Mouse (Mus musculus): ENCODE measurements around the gene Dad1. TPM values are rescaled to one million over a fixed set of nuclear protein-coding genes. Genes with fewer than 3 reads are reported as not detected.
A peak's percentile ranks its signal among the peaks of the same experiment; 100 is the strongest.

Dad1 gene
- total and polyA plus RNA-seq, 3 experiments = 186 to 320 TPM; not detected in 1

DNA sequence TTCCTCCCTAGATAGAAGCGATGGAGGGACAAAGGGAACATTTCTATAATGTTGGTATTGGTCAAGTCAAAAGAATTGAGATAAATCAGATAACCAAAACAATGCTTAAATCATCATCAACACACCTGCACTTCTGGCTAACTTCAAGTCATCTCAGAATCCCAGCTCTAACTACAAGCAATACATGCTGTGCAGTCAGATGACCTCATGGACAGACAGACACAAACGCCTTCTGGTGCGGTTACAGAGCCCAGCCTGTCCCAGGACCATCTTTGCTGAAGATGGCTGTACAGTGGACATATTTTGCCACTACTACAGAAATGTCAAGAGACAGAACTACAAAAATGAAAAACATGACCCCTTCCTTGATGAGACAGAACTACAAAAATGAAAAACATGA lies 16.5 kb upstream of the Dad1 start:
- Histone ChIP-seq H3K4me3 (ENCODE audit: control insufficient read depth in 1 of 2, insufficient read depth in 1 of 2, low read depth in 2 of 2, low read length in 2 of 2) (no peak overlapping the region), H3K4me1 (ENCODE audit: control insufficient read depth in 1 of 2, insufficient read depth in 2 of 2, low read length in 2 of 2) (no peaks in the 10 kb centered on the region), H3K27me3 (ENCODE audit: control insufficient read depth in 1 of 2, insufficient read depth in 2 of 2, low read length in 2 of 2) (peaks cover 1 to 2% of the 10 kb centered on the region in 2 experiments; a peak in 1 of 4 replicates), H3K9me3 (replicated peaks; ENCODE audit: insufficient read depth, low read length) (no peaks in the 10 kb centered on the region), H3K9ac (ENCODE audit: control insufficient read depth, low read depth, low read length, poor library complexity, severe bottlenecking) (no peak overlapping the region), H3K27ac (ENCODE audit: control insufficient read depth, low read depth, low read length) (no peak overlapping the region), H3K36me3 (ENCODE audit: control insufficient read depth in 1 of 2, insufficient read depth in 2 of 2, low read length in 2 of 2) (no peaks in the 10 kb centered on the region), H3K79me2 (ENCODE audit: control insufficient read depth, insufficient read depth, low read length, poor library complexity) (no peaks in the 10 kb centered on the region)
- DNase-seq (ENCODE audit: low read depth, low spot score) = no peak
- TF ChIP-seq ELF1 (IDR thresholded peaks at IDR 0.05; ENCODE audit: low read depth, low read length) = no peak

DNA sequence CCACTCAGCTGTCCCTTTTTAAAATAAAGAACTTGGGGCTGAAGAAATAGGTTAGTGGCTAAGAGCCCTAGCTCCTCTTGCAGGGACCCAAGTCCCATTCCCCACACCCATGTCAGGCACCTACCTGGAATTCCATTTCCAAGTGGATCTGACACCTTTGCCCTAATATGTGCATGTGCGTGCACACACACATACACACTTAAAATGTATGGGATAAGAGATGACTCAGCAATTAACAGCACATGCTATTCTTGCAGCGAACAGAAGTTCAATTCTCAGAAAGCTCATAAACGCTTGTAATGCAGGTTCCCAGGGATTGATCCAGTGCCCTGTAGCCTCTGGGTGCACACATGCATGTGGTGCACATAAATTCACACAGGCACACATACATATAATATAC lies 15.7 kb upstream of the Dad1 start:
- H3K79me2 ChIP-seq (ENCODE audit: control insufficient read depth, insufficient read depth, low read length, poor library complexity) = no peaks in the 10 kb centered on the region
- DNase-seq (ENCODE audit: low read depth, low spot score) = no peak
- no peak overlapping the region for H3K4me3 ChIP-seq (ENCODE audit: control insufficient read depth in 1 of 2, insufficient read depth in 1 of 2, low read depth in 2 of 2, low read length in 2 of 2)
- no peaks in the 10 kb centered on the region for H3K36me3 ChIP-seq (ENCODE audit: control insufficient read depth in 1 of 2, insufficient read depth in 2 of 2, low read length in 2 of 2)
- TF ChIP-seq MAFK (IDR thresholded peaks at IDR 0.05; ENCODE audit: borderline replicate concordance, low read depth, low read length) = 0 out of 2 replicates have a peak, but pooled peaks have one; percentile 24
- no peak for TF ChIP-seq USF2 (IDR thresholded peaks at IDR 0.05; ENCODE audit: borderline replicate concordance in 1 of 2, insufficient read depth in 1 of 2, low read depth in 1 of 2, low read length in 2 of 2)
- H3K4me1 ChIP-seq (ENCODE audit: control insufficient read depth in 1 of 2, insufficient read depth in 2 of 2, low read length in 2 of 2) = no peaks in the 10 kb centered on the region
- no peak overlapping the region for H3K27ac ChIP-seq (ENCODE audit: control insufficient read depth, low read depth, low read length)
- H3K9me3 ChIP-seq (replicated peaks; ENCODE audit: insufficient read depth, low read length) = no peaks in the 10 kb centered on the region
- no peak overlapping the region for H3K9ac ChIP-seq (ENCODE audit: control insufficient read depth, low read depth, low read length, poor library complexity, severe bottlenecking)
- no peaks in the 10 kb centered on the region for H3K27me3 ChIP-seq (ENCODE audit: control insufficient read depth in 1 of 2, insufficient read depth in 2 of 2, low read length in 2 of 2)

DNA sequence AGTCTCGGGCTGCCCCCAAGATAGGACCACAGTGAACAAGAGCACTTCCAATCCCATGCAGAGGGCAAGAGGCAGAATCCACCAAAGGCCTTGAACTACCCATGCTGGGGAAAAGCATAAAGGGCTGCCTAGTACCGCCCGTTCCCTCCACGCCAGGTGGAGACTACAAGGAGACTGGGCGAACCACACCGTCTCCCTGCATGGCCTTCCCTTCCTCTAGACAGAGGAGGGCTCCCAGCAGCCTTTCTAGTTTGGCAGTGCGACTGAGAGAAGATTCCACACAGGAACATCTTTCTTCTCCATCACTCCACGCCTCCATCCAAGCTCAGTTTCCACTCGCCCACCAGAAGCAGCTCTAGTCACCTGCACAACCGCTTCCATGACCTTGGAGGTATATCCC lies 14.1 kb upstream of the Dad1 start:
- no peak for DNase-seq (ENCODE audit: low read depth, low spot score)
- no peaks in the 10 kb centered on the region for H3K79me2 ChIP-seq (ENCODE audit: control insufficient read depth, insufficient read depth, low read length, poor library complexity)
- H3K27ac ChIP-seq (ENCODE audit: control insufficient read depth, low read depth, low read length) = no peak overlapping the region
- TF ChIP-seq MEF2A (IDR thresholded peaks at IDR 0.05; ENCODE audit: extremely low read depth, insufficient replicate concordance, low read depth, low read length, poor library complexity, severe bottlenecking) = no peak
- TF ChIP-seq POLR2AphosphoS2 (IDR thresholded peaks at IDR 0.05; ENCODE audit: low read length) = no peak
- TF ChIP-seq TCF12 (IDR thresholded peaks at IDR 0.05; ENCODE audit: low read depth, low read length) = no peak
- no peak for TF ChIP-seq ZNF384 (IDR thresholded peaks at IDR 0.05; ENCODE audit: low read depth, low read length)
- TF ChIP-seq TBP (IDR thresholded peaks at IDR 0.05; ENCODE audit: low read depth, low read length) = no peak
- no peaks in the 10 kb centered on the region for H3K4me1 ChIP-seq (ENCODE audit: control insufficient read depth in 1 of 2, insufficient read depth in 2 of 2, low read length in 2 of 2)
- no peaks in the 10 kb centered on the region for H3K36me3 ChIP-seq (ENCODE audit: control insufficient read depth in 1 of 2, insufficient read depth in 2 of 2, low read length in 2 of 2)
- H3K4me3 ChIP-seq (ENCODE audit: control insufficient read depth in 1 of 2, insufficient read depth in 1 of 2, low read depth in 2 of 2, low read length in 2 of 2) = no peak overlapping the region
- no peaks in the 10 kb centered on the region for H3K9me3 ChIP-seq (replicated peaks; ENCODE audit: insufficient read depth, low read length)
- H3K9ac ChIP-seq (ENCODE audit: control insufficient read depth, low read depth, low read length, poor library complexity, severe bottlenecking) = no peak overlapping the region
- no peaks in the 10 kb centered on the region for H3K27me3 ChIP-seq (ENCODE audit: control insufficient read depth in 1 of 2, insufficient read depth in 2 of 2, low read length in 2 of 2)

DNA sequence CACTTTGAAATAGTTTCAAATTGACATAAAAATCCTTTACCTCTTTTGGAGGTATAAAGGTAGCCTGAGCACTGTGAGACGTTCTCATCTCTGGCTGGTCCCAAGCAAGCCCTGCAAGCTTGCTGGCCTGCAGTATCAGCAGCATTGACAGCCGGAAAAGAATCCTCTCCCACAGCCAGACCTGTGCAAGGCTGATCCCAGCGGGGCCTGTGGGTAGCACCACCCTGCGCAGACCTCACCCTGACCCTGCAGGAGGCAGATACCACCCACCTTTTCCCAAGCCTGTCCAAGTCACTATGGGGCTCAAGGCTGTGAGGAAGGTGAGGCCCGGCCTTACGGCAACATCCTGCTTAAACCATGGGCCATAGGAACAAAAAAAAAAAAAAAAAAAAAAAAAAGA lies 12.0 kb upstream of the Dad1 start:
- H3K27me3 ChIP-seq (ENCODE audit: control insufficient read depth in 1 of 2, insufficient read depth in 2 of 2, low read length in 2 of 2) = no peaks in the 10 kb centered on the region
- H3K4me3 ChIP-seq (ENCODE audit: control insufficient read depth in 1 of 2, insufficient read depth in 1 of 2, low read depth in 2 of 2, low read length in 2 of 2) = no peak overlapping the region
- no peak overlapping the region for H3K9ac ChIP-seq (ENCODE audit: control insufficient read depth, low read depth, low read length, poor library complexity, severe bottlenecking)
- H3K79me2 ChIP-seq (ENCODE audit: control insufficient read depth, insufficient read depth, low read length, poor library complexity) = no peaks in the 10 kb centered on the region
- no peaks in the 10 kb centered on the region for H3K9me3 ChIP-seq (replicated peaks; ENCODE audit: insufficient read depth, low read length)
- H3K4me1 ChIP-seq (ENCODE audit: control insufficient read depth in 1 of 2, insufficient read depth in 2 of 2, low read length in 2 of 2) = no peaks in the 10 kb centered on the region
- no peak overlapping the region for H3K27ac ChIP-seq (ENCODE audit: control insufficient read depth, low read depth, low read length)
- no peak for DNase-seq (ENCODE audit: low read depth, low spot score)
- TF ChIP-seq E2F4 (IDR thresholded peaks at IDR 0.05; ENCODE audit: borderline replicate concordance, low read depth, low read length) (no peak), GATA1 (IDR thresholded peaks at IDR 0.05; ENCODE audit: low read depth, low read length) (no peak), SMC3 (IDR thresholded peaks at IDR 0.05; ENCODE audit: low read depth, low read length) (no peak), MEF2A (IDR thresholded peaks at IDR 0.05; ENCODE audit: extremely low read depth, insufficient replicate concordance, low read depth, low read length, poor library complexity, severe bottlenecking) (no peak), EP300 (IDR thresholded peaks at IDR 0.05; ENCODE audit: low read depth in 1 of 2, low read length in 2 of 2) (no peak), USF1 (IDR thresholded peaks at IDR 0.05; ENCODE audit: low read depth, low read length) (no peak), USF2 (IDR thresholded peaks at IDR 0.05; ENCODE audit: borderline replicate concordance in 1 of 2, insufficient read depth in 1 of 2, low read depth in 1 of 2, low read length in 2 of 2) (no peak), MYB (IDR thresholded peaks at IDR 0.05; ENCODE audit: low read depth, low read length) (no peak), SIN3A (IDR thresholded peaks at IDR 0.05; ENCODE audit: low read length) (no peak), ZMIZ1 (IDR thresholded peaks at IDR 0.05; ENCODE audit: low read depth, low read length) (no peak), MAFK (IDR thresholded peaks at IDR 0.05; ENCODE audit: borderline replicate concordance, low read depth, low read length) (no peak), ZKSCAN1 (IDR thresholded peaks at IDR 0.05; ENCODE audit: low read depth, low read length) (no peak), CHD2 (IDR thresholded peaks at IDR 0.05; ENCODE audit: low read length) (no peak)
- H3K36me3 ChIP-seq (ENCODE audit: control insufficient read depth in 1 of 2, insufficient read depth in 2 of 2, low read length in 2 of 2) = no peaks in the 10 kb centered on the region
